Mouse (Mus musculus) large intestine, adult 2 months (tissue): ENCODE measurements around the gene AW822073. TPM values are rescaled to one million over a fixed set of nuclear protein-coding genes. Genes with fewer than 3 reads are reported as not detected.
"Not testable (repeated sequence)": the region's sequence is repeated elsewhere in the genome, so short reads cannot be mapped to it uniquely, and the experiment has no call there.

Experiments used
- DNase-seq: peaks from one replicate; pipeline ENCODE4 v3.0.0-alpha.2; 2012; ENCODE audit warnings: low read depth, low spot score
- WGBS: fragments of 180-500 bp; shearing (Covaris S2); methylation state at CpG from one replicate; pipeline ENCODE4 v1.1.7; 2018; 5-methylcytosine and 5-hydroxymethylcytosine counted together
- polyA plus RNA-seq: library from polyadenylated mRNA; depleted of rRNA; stranded (reverse); fragments of >200 nt; gene quantifications from 2 replicates; pipeline ENCODE4 v1.2.3, GENCODE M21; 2012; rRNA removed

AW822073 gene
- polyA plus RNA-seq, 1 experiment, result not detected

- WGBS, result 84% methylated on average over 31 of the region's 31 CpGs
- not testable (repeated sequence) for DNase-seq
Measured at GRCm38 (mm10) chr10:58223972-58224805, 541 bp downstream of the AW822073 start.

DNA sequence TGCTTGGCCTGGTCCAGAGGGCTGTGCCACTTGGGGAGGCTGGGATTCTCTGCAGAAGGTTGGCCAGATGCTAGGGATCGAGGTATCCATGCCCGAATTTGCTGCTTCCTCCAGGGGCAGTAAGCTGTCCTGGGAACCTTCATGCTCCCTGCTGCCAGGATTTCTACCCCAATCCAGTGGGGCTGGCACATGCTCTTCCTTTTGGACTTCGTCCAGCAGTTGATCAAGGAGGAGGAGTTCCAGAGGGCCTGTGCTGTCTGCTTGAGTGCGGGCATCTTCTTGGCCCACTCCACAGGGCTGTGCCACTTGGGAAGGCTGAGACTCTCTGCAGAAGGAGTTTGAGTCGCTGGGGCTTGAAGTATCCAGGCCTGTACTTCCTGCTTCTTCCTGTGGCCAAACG, 1.6 kb downstream of the AW822073 start:
- not testable (repeated sequence) for DNase-seq
- WGBS, result 81% methylated on average over 4 of the region's 6 CpGs

DNA sequence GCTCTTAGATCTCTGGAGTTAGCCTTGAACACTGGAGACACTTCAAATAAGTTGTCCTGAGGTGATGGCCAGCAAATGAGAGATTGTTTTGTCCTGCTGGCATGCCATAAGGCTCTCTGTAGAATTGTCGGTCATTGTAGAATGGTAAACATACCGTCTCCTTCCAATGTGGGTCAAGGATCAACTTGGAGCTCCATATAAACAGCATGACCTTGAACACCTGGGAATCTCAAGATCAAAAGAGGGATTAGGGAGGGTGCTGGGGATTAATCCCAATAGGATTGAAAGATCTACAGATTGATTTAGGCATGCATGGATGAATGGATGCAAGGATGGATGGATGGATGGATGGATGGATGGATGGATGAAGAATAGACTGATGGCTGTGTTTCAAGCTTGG, 3.2 kb downstream of the AW822073 start:
- WGBS, result 85% methylated on average over 2 of the region's 2 CpGs
- not testable (repeated sequence) for DNase-seq

DNA sequence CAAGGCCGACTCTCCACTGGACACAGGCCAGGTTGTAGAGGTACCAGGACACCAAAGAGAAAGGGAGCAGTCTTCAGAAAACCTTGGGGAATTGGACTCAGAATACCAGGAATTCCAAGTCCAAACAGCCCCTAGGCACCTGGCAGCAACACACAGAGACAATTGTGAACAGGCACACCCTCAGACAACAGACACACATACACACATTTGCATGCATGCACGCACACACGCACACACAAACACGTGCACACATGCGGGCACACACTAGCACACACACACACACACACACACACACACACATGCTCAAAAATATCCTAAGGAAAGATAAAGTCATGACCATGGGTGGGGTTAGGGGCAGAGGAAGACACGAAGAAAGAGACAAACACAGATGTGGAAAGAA, 4.0 kb downstream of the AW822073 start:
- no peak for DNase-seq
- 77% methylated on average over 6 of the region's 6 CpGs for WGBS

GRCm38 (mm10) chr10:58217366-58217765, 7.4 kb downstream of the AW822073 start:
- 86% methylated on average over 3 of the region's 3 CpGs for WGBS
- no peak for DNase-seq

DNA sequence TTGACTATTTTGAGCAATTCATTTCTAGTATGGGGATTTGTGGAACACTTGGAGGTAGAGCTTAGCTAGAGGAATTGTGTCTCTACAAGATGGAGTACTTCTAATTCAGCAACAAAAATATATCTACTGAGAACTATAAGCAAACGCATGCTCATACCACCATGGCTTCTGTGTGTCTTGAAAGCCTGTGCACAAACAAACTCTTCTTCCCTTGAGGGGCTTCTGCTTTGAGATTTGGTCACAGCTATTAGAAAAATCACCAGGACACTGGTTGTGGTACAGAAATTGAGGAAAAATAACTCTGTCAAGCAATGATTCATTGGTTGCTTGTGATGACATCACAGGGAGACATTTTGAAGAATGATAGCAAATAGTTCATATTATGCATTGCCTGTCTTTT, 9.4 kb downstream of the AW822073 start:
- no peak for DNase-seq
- 85% methylated on average over 1 of the region's 1 CpGs for WGBS

DNA sequence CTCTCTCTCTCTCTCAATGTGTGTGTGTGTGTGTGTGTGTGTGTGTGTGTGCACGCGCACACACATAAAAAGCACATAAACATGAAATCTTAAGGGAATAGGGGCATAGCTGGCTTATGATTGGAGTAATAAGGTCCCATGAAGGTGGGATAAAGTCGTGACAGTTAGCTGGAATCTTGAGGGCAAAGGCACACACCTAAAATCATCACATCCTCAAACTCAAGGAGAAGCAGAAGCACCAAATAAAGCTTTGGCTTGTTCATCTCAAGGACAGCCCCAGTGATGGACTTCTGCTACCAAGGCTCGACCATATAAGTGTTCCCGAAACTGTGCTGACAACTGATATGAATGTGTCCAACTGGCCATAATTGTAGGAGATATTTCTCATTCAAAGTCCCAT, 9.8 kb downstream of the AW822073 start:
- WGBS, result 79% methylated on average over 5 of the region's 5 CpGs
- no peak for DNase-seq

- DNase-seq, result no peak
Measured at GRCm38 (mm10) chr10:58214497-58214896, 10.2 kb downstream of the AW822073 start.

- DNase-seq, result no peak
- WGBS, result 76% methylated on average over 7 of the region's 7 CpGs
Measured at GRCm38 (mm10) chr10:58212230-58212629, 12.5 kb downstream of the AW822073 start.

DNA sequence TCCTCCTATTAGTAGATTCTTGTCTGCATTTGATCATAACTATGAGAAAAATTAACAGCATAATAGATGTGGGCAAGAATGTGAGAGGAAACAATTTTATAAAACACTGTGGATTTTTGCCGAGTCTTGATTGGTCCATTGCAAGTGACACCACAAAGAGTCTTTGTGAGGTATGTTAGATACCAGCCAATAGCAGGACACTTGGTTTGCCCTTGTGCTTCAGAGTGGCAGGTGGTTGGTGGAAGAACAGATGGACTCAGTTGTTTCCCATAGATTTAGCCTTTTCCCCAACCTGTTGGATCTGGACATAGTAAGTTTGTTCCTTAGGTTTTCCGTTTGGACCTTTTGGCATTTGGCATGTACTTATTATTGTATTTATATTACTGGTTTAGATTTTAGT, 13.5 kb downstream of the AW822073 start:
- no peak for DNase-seq
- 87% methylated on average over 2 of the region's 2 CpGs for WGBS

DNA sequence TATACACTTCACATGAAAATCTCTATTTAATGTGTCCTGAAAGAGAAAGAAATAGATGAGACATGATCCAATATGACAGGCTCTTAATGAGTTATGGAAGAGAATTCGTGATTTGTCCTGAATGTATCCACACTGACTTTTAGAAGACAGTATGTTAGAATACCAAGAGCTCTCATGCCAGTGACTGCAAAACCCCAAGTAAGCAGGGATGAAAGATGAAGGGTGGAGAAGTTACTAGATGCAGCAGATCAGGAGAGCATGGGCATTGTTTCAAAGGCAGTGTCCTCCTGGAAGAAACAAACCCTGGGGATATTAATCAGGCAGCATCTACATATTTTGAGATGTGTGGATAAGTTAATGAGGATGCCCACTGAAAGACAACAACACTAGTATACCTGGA, 14.2 kb downstream of the AW822073 start:
- DNase-seq, result no peak
- WGBS, result 65% methylated on average over 1 of the region's 1 CpGs

DNA sequence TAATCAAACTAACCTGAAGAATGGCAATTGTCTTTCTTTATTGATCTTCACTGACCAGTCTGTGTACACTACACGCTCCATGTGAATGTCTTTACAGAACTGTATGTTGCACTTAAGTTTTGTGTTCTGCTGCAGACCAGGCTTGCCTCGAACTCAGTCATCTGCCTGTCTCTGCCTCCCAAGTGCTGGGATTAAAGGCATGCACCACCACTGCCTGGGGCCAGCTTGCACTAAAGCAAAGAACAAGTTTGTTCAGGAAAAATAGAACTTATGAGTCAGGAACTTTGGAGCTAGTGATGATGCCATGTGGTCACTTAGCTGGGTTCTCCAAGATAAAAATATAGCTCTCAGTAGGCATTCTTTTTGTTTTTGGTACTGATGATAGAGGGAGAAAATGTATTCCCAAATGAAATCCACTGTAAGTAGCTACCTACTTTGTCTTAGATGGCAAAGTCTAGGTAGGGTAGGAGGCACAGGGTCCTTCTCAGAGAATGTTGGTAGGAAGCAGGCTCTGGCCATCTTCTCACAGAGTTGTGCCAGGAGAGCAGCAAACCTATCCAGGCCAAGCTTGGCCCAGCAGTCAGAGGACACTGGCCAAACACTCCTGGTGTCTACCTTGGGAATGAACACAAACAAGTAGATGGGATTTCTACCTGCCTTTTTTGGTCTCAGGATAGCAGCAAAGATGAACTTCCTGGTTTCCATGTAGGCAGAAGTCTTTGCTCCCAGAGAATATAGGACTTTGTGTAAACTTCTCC, 14.8 kb downstream of the AW822073 start:
- 46% methylated on average over 2 of the region's 2 CpGs for WGBS
- no peak for DNase-seq

GRCm38 (mm10) chr10:58206639-58207404, 17.9 kb downstream of the AW822073 start:
- 84% methylated on average over 4 of the region's 4 CpGs for WGBS
- no peak for DNase-seq

GRCm38 (mm10) chr10:58205986-58206385, 18.7 kb downstream of the AW822073 start:
- 34% methylated on average over 1 of the region's 1 CpGs for WGBS
- no peak for DNase-seq

Other genes with a start within 250 kb of the AW822073 start
- gene Duxf3, start 7.7 kb upstream of the AW822073 start, polyA plus RNA-seq, result not detected in 2 replicates
- not detected in 2 replicates for gene Gm4981, start 11.8 kb upstream of the AW822073 start, polyA plus RNA-seq
- gene Gcc2, start 30.6 kb upstream of the AW822073 start, polyA plus RNA-seq, result 20.6 and 25.0 TPM in 2 replicates
- gene Lims1, start 98.5 kb upstream of the AW822073 start, polyA plus RNA-seq, result 8.1 and 16.7 TPM in 2 replicates
- gene Ranbp2, start 222.0 kb upstream of the AW822073 start, polyA plus RNA-seq, result 1.9 and 4.2 TPM in 2 replicates